Mouse (Mus musculus) embryonic facial prominence, embryonic 13.5 days (tissue): ENCODE measurements around the gene Cdk20. TPM values are rescaled to one million over a fixed set of nuclear protein-coding genes. Genes with fewer than 3 reads are reported as not detected.

Source experiments
- ATAC-seq: fragments of 200-750 bp; cut with Nextera tagmentation; 2 replicates; pipeline ENCODE4 v1.8.0; 2017; ENCODE audit warnings: low read depth; ENCODE audit not compliant: insufficient number of reproducible peaks, insufficient read depth, low FRiP score, low TSS enrichment
- H3K27ac ChIP-seq: fragments of 300-500 bp; sonication (generic); 2 replicates; pipeline ENCODE4 v1.5.1; 2015; ENCODE audit warnings: moderate library complexity, mild to moderate bottlenecking, inconsistent platforms
- H3K27me3 ChIP-seq: fragments of 300-500 bp; sonication (generic); 2 replicates; pipeline ENCODE4 v1.6.1; 2015; ENCODE audit warnings: mild to moderate bottlenecking, inconsistent platforms
- H3K36me3 ChIP-seq: fragments of 300-500 bp; sonication (generic); 2 replicates; pipeline ENCODE4 v1.6.1; 2015; ENCODE audit warnings: mild to moderate bottlenecking, inconsistent platforms
- H3K4me1 ChIP-seq: fragments of 300-500 bp; sonication (generic); 2 replicates; pipeline ENCODE4 v1.6.1; 2015; ENCODE audit warnings: inconsistent platforms
- H3K4me2 ChIP-seq: fragments of 300-500 bp; sonication (generic); 2 replicates; pipeline ENCODE4 v1.6.1; 2015; ENCODE audit warnings: moderate library complexity, mild to moderate bottlenecking, inconsistent platforms
- H3K4me3 ChIP-seq: fragments of 300-500 bp; sonication (generic); 2 replicates; pipeline ENCODE4 v1.5.1; 2015; ENCODE audit warnings: mild to moderate bottlenecking, inconsistent platforms
- H3K9ac ChIP-seq: fragments of 300-500 bp; sonication (generic); 2 replicates; pipeline ENCODE4 v1.6.1; 2015; ENCODE audit warnings: mild to moderate bottlenecking, inconsistent platforms
- H3K9me3 ChIP-seq: fragments of 300-500 bp; sonication (generic); 2 replicates; pipeline ENCODE4 v1.6.1; 2016; ENCODE audit warnings: inconsistent platforms
- WGBS: fragments of 180-500 bp; shearing (Covaris S2); methylation state at CpG from one replicate; pipeline ENCODE4 v1.1.7; 2015; ENCODE audit warnings: mixed read lengths; 5-methylcytosine and 5-hydroxymethylcytosine counted together
- polyA plus RNA-seq: library from polyadenylated mRNA; unstranded; fragments of >200 nt; fragmentation: Nextera tagmentation; extraction: Ambion mirVana; gene quantifications from 2 replicates; pipeline ENCODE4 v1.2.1, GENCODE M21; 2015

The Cdk20 gene
- polyA plus RNA-seq, 1 experiment from 2014 or later = 15.8 TPM

DNA sequence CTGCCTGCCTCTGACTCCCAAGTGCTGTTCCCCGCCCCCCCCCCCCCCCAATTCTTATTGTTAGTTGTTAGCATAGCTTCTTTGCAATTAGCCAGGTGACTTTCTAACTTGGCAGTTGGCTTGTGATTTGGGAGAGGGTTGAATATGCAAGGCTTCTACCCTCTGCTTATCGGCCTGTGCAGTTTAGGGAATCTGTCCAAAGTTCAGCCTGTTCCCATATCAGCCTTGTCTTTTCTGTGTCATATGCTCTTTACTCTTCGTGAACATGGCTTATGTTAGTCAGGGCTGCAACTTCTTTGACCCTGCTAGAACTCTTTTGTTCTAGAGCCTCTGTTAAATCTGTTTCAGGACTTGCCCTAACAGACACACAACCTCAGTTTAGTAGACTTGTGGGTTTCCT lies 7.8 kb upstream of the Cdk20 start:
- no peaks in the 10 kb centered on the region for H3K27me3 ChIP-seq
- ATAC-seq = no peak

GRCm38 (mm10) chr13:64425280-64425679 lies 6.8 kb upstream of the Cdk20 start:
- Histone ChIP-seq H3K9me3 (no peaks in the 10 kb centered on the region), H3K36me3 (no peaks in the 10 kb centered on the region), H3K4me3 (no peak overlapping the region), H3K4me2 (no peak overlapping the region), H3K27ac (no peak overlapping the region), H3K27me3 (no peaks in the 10 kb centered on the region), H3K9ac (no peak overlapping the region), H3K4me1 (no peaks in the 10 kb centered on the region)
- 50% methylated on average over 1 of the region's 1 CpGs for WGBS
- no peak for ATAC-seq

More for the DNA sequence above, 7.8 kb upstream of the Cdk20 start:
- WGBS = 72% methylated on average over 3 of the region's 3 CpGs
- Histone ChIP-seq H3K27ac (no peak overlapping the region), H3K9ac (no peak overlapping the region), H3K4me2 (no peak overlapping the region), H3K36me3 (no peaks in the 10 kb centered on the region), H3K4me3 (no peak overlapping the region), H3K9me3 (no peaks in the 10 kb centered on the region), H3K4me1 (no peaks in the 10 kb centered on the region)

DNA sequence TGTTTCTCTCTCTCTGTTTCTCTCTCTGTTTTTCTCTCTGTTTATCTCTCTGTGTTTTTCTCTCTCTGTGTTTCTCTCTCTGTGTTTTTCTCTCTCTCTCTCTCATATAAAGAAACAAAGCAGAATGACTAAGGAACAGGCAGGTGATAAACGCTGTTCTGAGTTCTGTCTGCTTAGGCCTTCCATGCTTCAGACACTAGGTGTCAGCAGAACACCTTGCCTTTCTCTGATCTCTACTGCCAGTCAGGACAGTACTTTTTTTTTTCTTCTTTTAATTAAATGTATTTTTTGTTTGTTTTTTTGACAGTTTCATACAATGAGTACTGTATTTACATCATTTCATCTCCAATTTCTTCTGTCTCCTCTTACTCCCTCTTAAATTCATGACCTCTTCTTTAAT lies 2.8 kb upstream of the Cdk20 start:
- Histone ChIP-seq H3K9me3 (no peaks in the 10 kb centered on the region), H3K36me3 (no peaks in the 10 kb centered on the region), H3K9ac (no peak overlapping the region), H3K27me3 (no peaks in the 10 kb centered on the region), H3K4me1 (peaks cover 12% of the 10 kb centered on the region), H3K27ac (no peak overlapping the region), H3K4me2 (no peak overlapping the region), H3K4me3 (no peak overlapping the region)
- ATAC-seq = no peak
- WGBS = 10% methylated on average over 1 of the region's 1 CpGs

- Histone ChIP-seq H3K4me1 (peaks cover 6% of the 10 kb centered on the region), H3K4me3 (no peak overlapping the region), H3K4me2 (no peak overlapping the region), H3K27ac (no peak overlapping the region), H3K9ac (no peak overlapping the region), H3K36me3 (peaks cover 14% of the 10 kb centered on the region; the same call in 1 of the 2 replicates), H3K9me3 (no peaks in the 10 kb centered on the region), H3K27me3 (no peaks in the 10 kb centered on the region)
- 0 out of 2 replicates have a peak, but pooled peaks have one; percentile 4 for ATAC-seq
- WGBS = 63% methylated on average over 7 of the region's 7 CpGs
Measured at GRCm38 (mm10) chr13:64437801-64438200, 5.7 kb downstream of the Cdk20 start.

GRCm38 (mm10) chr13:64438863-64439452 lies 6.8 kb downstream of the Cdk20 start:
- H3K4me1 ChIP-seq = no peaks in the 10 kb centered on the region
- peaks cover 14% of the 10 kb centered on the region; the same call in 1 of the 2 replicates for H3K36me3 ChIP-seq
- H3K9ac ChIP-seq = no peak overlapping the region
- no peak for ATAC-seq
- H3K4me2 ChIP-seq = no peak overlapping the region
- 58% methylated on average over 9 of the region's 9 CpGs for WGBS
- no peaks in the 10 kb centered on the region for H3K9me3 ChIP-seq
- no peaks in the 10 kb centered on the region for H3K27me3 ChIP-seq
- no peak overlapping the region for H3K27ac ChIP-seq
- H3K4me3 ChIP-seq = no peak overlapping the region

DNA sequence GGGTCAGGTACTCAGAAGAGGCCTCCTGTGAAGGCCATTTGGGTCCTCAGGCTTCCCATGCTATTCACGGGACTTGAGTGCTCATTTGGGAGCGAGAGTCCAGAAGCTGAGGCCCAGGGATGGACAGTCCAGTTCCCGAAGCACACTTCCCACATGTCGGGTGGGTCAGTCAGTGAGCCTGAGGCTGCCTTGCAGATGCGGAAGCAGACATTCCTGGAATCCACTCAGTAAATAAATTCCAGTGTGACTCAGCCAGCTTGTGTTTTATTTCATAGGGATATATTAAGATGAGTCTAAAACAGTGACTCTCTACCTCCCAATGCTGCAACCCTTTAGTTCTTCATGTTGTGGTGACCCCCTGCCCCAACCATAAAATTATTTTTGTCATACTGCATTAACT lies 7.4 kb downstream of the Cdk20 start:
- Histone ChIP-seq H3K27me3 (no peaks in the 10 kb centered on the region), H3K4me2 (no peak overlapping the region), H3K27ac (no peak overlapping the region), H3K9me3 (no peaks in the 10 kb centered on the region), H3K4me3 (no peak overlapping the region), H3K36me3 (peaks cover 14% of the 10 kb centered on the region; the same call in 1 of the 2 replicates), H3K4me1 (no peaks in the 10 kb centered on the region), H3K9ac (no peak overlapping the region)
- 77% methylated on average over 5 of the region's 5 CpGs for WGBS
- no peak for ATAC-seq

DNA sequence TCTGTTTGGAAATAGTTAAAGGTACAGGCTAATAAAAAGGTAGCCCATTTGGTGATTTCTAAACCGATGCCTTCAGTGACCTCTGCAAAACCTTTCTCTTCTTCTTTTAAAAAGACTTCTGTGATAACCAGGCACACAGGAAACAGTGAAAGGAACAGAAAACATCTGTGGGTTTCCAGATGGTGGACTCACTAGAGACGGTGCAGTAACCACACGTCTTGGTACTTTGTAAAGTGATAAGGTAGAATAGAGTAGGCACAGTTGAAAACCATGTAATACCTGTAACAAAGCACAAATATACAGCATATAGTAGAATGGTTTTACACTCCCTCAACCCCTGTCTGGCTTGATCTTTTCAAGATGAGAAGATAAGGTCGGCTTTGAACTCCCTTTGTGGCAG lies 8.5 kb downstream of the Cdk20 start:
- peaks cover 14% of the 10 kb centered on the region; the same call in 1 of the 2 replicates for H3K36me3 ChIP-seq
- ATAC-seq = no peak
- H3K4me3 ChIP-seq = no peak overlapping the region
- H3K4me1 ChIP-seq = no peaks in the 10 kb centered on the region
- H3K27me3 ChIP-seq = no peaks in the 10 kb centered on the region
- no peak overlapping the region for H3K27ac ChIP-seq
- H3K9me3 ChIP-seq = no peaks in the 10 kb centered on the region
- H3K9ac ChIP-seq = no peak overlapping the region
- WGBS = 66% methylated on average over 4 of the region's 4 CpGs
- no peak overlapping the region for H3K4me2 ChIP-seq

- Histone ChIP-seq H3K9ac (no peak overlapping the region), H3K4me1 (no peaks in the 10 kb centered on the region), H3K27ac (no peak overlapping the region), H3K4me2 (no peak overlapping the region), H3K4me3 (no peak overlapping the region), H3K27me3 (no peaks in the 10 kb centered on the region), H3K9me3 (no peaks in the 10 kb centered on the region), H3K36me3 (0 out of 2 replicates have a peak, but pooled peaks cover 9% of the 10 kb centered on the region)
- ATAC-seq = no peak
- 64% methylated on average over 4 of the region's 4 CpGs for WGBS
Measured at GRCm38 (mm10) chr13:64443263-64443894, 11.3 kb downstream of the Cdk20 start.

DNA sequence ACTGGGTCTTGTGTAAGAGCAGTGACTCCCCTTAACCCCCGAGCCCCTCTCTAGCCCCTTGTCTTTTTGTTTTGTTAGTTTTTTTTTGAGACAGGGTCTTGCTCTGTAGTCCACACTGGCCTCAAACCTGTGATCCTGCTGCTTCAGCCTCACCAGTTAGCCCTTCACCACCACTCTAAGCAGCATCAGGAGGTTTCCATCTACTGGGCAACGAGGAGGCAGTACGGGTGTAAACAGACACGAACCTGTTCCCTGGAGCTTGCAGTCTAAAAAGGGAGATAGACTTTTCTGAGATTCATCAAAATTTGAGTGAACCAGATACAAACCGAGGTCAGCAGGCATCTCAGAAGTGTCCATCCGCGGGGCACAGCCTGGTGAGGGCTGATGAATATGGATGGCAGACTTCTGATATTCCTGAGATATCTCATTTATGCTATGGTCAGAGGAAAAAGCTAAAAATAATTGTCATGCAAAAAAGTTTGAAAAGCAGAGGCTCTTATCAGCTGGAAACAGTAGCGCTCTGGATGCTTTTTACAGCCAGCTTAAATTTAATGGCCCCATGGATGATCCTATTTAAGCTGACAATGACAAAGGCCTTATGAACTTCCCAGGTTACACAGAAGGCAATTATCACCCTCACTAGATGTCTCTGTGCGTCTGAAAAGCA lies 13.3 kb downstream of the Cdk20 start:
- Histone ChIP-seq H3K4me1 (no peaks in the 10 kb centered on the region), H3K9me3 (no peaks in the 10 kb centered on the region), H3K36me3 (0 out of 2 replicates have a peak, but pooled peaks cover under 1% of the 10 kb centered on the region)

GRCm38 (mm10) chr13:64447947-64448346 lies 15.8 kb downstream of the Cdk20 start:
- Histone ChIP-seq H3K4me2 (no peak overlapping the region), H3K27ac (no peak overlapping the region), H3K27me3 (no peaks in the 10 kb centered on the region), H3K9ac (no peak overlapping the region), H3K9me3 (no peaks in the 10 kb centered on the region), H3K4me1 (no peaks in the 10 kb centered on the region), H3K4me3 (no peak overlapping the region), H3K36me3 (no peaks in the 10 kb centered on the region)
- no peak for ATAC-seq
- 2% methylated on average over 1 of the region's 1 CpGs for WGBS

More for the DNA sequence above, 13.3 kb downstream of the Cdk20 start:
- no peaks in the 10 kb centered on the region for H3K27me3 ChIP-seq
- H3K27ac ChIP-seq = no peak overlapping the region
- no peak for ATAC-seq
- no peak overlapping the region for H3K9ac ChIP-seq
- H3K4me2 ChIP-seq = no peak overlapping the region
- WGBS = 76% methylated on average over 9 of the region's 9 CpGs
- H3K4me3 ChIP-seq = no peak overlapping the region

- H3K27ac ChIP-seq = no peak overlapping the region
- no peak overlapping the region for H3K4me3 ChIP-seq
- H3K9me3 ChIP-seq = no peaks in the 10 kb centered on the region
- no peak for ATAC-seq
- no peaks in the 10 kb centered on the region for H3K4me1 ChIP-seq
- WGBS = 79% methylated on average over 5 of the region's 5 CpGs
- no peak overlapping the region for H3K9ac ChIP-seq
- H3K36me3 ChIP-seq = no peaks in the 10 kb centered on the region
- no peaks in the 10 kb centered on the region for H3K27me3 ChIP-seq
- no peak overlapping the region for H3K4me2 ChIP-seq
Measured at GRCm38 (mm10) chr13:64448729-64449128, 16.6 kb downstream of the Cdk20 start.
